Mouse (Mus musculus) MEL (cell line): ENCODE measurements around the gene Tarbp1.

ENCODE experiments used
- CHD2 ChIP-seq: IDR thresholded peaks from 2 replicates; pipeline ENCODE4 v1.6.1; 2011; ENCODE audit warnings: low read length, improper control_type of control experiment
- CTCF ChIP-seq, 3 experiments: IDR thresholded peaks in 2 of 3; conservative IDR thresholded peaks in 1 of 3; 2 replicates each; pipeline ENCODE4 v1.5.1; 2011 to 2012; ENCODE audit warnings: low read length in 3 of 3, low read depth in 2 of 3, mild to moderate bottlenecking in 2 of 3, improper control_type of control experiment in 1 of 3, inconsistent platforms in 1 of 3, mixed read lengths in 1 of 3, moderate library complexity in 1 of 3; ENCODE audit not compliant: control insufficient read depth in 1 of 3, insufficient read depth in 1 of 3, poor library complexity in 1 of 3, severe bottlenecking in 1 of 3
- E2F4 ChIP-seq: IDR thresholded peaks from 2 replicates; pipeline ENCODE4 v1.6.1; 2011; ENCODE audit warnings: low read depth, low read length, improper control_type of control experiment, borderline replicate concordance
- MAFK ChIP-seq: IDR thresholded peaks from 2 replicates; pipeline ENCODE4 v1.6.1; 2011; ENCODE audit warnings: low read depth, mild to moderate bottlenecking, low read length, improper control_type of control experiment, borderline replicate concordance
- MXI1 ChIP-seq: IDR thresholded peaks from 2 replicates; pipeline ENCODE4 v1.6.1; 2011; ENCODE audit warnings: mild to moderate bottlenecking, low read depth, low read length, improper control_type of control experiment
- POLR2AphosphoS5 ChIP-seq: IDR thresholded peaks from 2 replicates; pipeline ENCODE4 v1.6.1; 2012; ENCODE audit warnings: low read depth, borderline replicate concordance, mild to moderate bottlenecking, inconsistent platforms, low read length, moderate library complexity, mixed read lengths
- RAD21 ChIP-seq: IDR thresholded peaks from 2 replicates; pipeline ENCODE4 v1.6.1; 2011; ENCODE audit warnings: mild to moderate bottlenecking, low read depth, low read length, improper control_type of control experiment
- SMC3 ChIP-seq: IDR thresholded peaks from 2 replicates; pipeline ENCODE4 v1.6.1; 2011; ENCODE audit warnings: low read depth, low read length, improper control_type of control experiment
- TCF12 ChIP-seq: IDR thresholded peaks from 2 replicates; pipeline ENCODE4 v1.6.1; 2014; ENCODE audit warnings: low read depth, mild to moderate bottlenecking, inconsistent platforms, low read length, improper control_type of control experiment, moderate library complexity
- USF1 ChIP-seq: IDR thresholded peaks from 2 replicates; pipeline ENCODE4 v1.6.1; 2014; ENCODE audit warnings: low read depth, mild to moderate bottlenecking, inconsistent platforms, low read length, improper control_type of control experiment, moderate library complexity
- ZC3H11A ChIP-seq: IDR thresholded peaks from 2 replicates; pipeline ENCODE4 v1.6.1; 2012; ENCODE audit warnings: low read depth, mild to moderate bottlenecking, inconsistent platforms, low read length, improper control_type of control experiment
- ZKSCAN1 ChIP-seq: IDR thresholded peaks from 2 replicates; pipeline ENCODE4 v1.6.1; 2012; ENCODE audit warnings: low read depth, mild to moderate bottlenecking, inconsistent platforms, low read length, improper control_type of control experiment, moderate library complexity
- ZMIZ1 ChIP-seq: IDR thresholded peaks from 2 replicates; pipeline ENCODE4 v1.6.1; 2012; ENCODE audit warnings: low read depth, mild to moderate bottlenecking, inconsistent platforms, low read length, improper control_type of control experiment, moderate library complexity

DNA sequence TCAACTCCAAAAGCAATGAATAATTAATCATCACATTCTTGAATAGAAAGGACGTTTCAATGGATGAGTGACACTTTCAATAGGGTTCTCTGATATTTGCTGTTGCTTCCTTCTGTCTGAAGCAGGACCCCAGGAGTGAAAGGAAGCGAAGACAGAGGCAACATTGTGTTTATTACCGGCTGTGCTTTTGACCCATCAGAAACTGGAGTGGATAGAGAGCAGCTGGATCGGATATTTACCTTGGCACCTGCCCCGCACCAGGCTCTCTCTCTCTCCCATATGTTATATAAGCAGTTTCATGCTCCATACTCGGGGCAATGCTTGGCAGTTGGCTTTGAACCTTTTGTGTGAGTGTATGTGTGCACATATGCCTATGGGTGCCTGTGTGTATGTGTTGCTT is 23.6 kb upstream of the Tarbp1 start:
- TF ChIP-seq CTCF (IDR thresholded peaks at IDR 0.05 in 2 of 3, conservative IDR thresholded peaks at IDR 0.05 in 1 of 3; ENCODE audit: control insufficient read depth in 1 of 3, insufficient read depth in 1 of 3, low read depth in 2 of 3, low read length in 3 of 3, poor library complexity in 1 of 3, severe bottlenecking in 1 of 3) (no peak), ZMIZ1 (no peak), CHD2 (no peak), MAFK (no peak), E2F4 (no peak), RAD21 (no peak), POLR2AphosphoS5 (no peak), USF1 (no peak), SMC3 (no peak), ZC3H11A (no peak), TCF12 (no peak), ZKSCAN1 (no peak), MXI1 (no peak)
